Mouse (Mus musculus) megakaryocyte, adult 5-6 weeks (primary cell): ENCODE data around the gene Sox5. TPM values are rescaled to one million over a fixed set of nuclear protein-coding genes. Genes with fewer than 3 reads are reported as not detected.
"Not testable (repeated sequence)": the region's sequence is repeated elsewhere in the genome, so short reads cannot be mapped to it uniquely, and the experiment has no call there.

Experiments
- ATAC-seq: 2 replicates; pipeline ENCODE4 v1.8.0; 2016; ENCODE audit warnings: mild to moderate bottlenecking, inconsistent platforms; ENCODE audit not compliant: poor library complexity, severe bottlenecking
- total RNA-seq, 2 experiments: library from RNA; stranded (forward) in 1 of 2; stranded (reverse) in 1 of 2; fragments of 153-499, 151-499 nt in 1 of 2; fragments of 221-1000, 200-1000 nt in 1 of 2; gene quantifications; 2 replicates each; pipeline versions ENCODE4 v1.2.3 to v1.2.4; 2015 to 2017

The Sox5 gene
- total RNA-seq, 2 experiments from 2014 or later, result 0.07 TPM; not detected in 1

DNA sequence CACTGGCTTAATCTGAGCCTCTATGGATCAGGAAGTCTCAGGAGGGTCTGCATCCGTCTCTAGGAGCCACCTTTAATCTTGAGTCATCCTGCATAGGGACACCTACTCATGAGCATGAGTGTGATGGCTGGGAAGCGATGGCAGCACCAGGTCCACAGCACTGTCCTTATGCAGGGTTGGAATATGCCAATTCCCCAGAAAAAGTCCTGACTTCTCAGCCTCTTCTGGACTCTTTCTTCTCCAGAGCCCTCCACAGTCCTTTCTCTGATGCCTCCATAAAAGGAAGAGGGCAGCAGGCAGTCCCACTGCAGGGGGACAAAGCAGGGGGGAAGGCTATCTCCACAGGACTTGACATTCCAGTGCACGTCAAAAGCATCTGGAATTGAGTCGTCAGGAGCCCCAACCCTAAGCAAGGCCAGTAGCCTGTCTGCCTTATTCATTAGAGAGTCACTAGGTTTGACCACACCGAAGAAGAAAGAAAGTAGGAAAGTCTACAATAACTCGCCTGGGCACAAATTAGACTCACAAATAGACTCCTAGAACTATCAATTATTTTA lies 531.1 kb downstream of the Sox5 start:
- no peak for ATAC-seq

DNA sequence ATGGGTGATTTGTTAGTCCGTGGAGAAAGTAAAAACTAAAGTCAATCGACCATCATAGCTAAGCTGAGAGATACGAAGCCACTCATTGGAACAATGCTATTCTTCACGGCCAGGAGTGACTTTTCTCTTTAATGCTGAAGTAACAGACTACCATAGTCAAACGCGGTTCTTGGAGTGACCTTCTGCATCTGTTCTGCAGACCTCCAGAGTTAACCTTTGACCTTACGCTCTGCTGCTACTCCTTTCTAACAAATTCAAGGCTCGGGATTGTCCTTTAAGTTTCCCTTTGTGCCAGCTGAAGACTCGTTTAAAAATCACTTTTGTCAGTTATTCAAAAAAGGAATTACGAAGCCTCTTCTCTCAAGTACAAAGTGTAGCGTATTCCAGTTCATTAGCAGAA lies 545.2 kb downstream of the Sox5 start:
- ATAC-seq, result no peak

DNA sequence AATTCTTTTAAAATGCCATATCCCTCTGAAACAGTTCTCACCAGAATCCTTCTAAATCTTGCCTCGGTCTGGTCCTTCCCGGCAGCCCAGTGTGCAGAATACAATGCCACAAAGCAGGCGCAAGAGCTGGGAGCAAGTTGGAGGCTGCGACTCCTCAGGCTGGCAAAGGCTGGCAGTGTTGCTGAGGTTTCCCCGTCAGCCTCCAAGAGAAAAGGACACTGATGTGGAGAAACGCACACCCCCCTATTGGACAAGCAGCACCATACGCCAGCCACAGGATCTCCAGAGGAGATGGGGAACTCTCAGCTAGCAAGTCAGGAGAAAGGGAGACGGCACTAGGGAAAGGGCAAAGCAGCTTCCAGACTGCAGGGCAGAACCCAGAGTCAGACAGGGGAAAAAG lies 577.8 kb downstream of the Sox5 start:
- ATAC-seq, result no peak

DNA sequence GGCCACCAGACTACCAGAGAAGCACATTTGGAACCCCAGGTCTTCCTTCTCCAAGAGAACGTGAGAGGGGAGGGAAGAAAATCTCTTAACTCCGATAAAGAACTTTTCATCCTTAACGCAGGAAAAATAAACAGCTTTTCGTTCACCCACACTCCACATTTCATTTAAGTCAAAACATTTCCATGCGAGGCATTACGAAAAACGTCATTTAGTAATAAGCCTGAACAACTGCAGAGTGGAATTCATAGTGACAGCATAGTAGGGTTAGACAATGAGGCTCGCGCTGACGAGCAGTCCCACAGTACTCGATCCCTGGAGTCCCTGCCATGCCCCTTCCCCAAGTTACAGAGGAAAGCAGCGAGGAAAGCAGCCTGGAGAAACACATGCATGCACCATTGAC lies 578.8 kb downstream of the Sox5 start:
- no peak for ATAC-seq

DNA sequence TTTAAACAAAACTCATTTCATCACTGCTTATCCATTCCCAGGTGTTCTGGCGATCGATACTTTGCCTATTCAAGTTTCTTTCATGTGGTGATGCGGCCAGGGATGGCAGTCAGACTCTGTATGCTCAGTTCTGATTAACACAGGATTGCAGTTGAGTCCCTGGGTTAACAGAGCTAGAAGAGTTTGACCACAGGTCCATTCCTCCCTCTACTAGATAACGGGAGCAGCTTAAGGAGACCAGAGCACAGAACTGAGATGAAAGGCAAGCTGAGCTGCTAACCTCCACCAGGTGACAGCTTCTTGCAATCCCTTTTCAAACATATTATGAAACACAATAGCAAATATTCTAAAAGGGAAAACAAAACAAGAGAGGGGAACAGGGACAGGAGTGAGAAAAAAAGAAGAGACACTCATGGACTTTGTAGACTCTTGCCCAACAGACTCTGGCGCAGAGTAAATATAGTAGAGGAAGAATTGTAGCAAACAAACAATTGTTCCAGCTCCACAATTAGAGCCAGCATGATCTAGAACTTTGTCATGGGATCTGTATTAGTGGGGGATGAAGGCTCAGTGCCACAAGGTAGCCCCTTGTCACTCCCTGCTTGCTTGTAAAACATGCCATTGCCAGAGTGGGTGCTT lies 580.3 kb downstream of the Sox5 start:
- no peak for ATAC-seq

DNA sequence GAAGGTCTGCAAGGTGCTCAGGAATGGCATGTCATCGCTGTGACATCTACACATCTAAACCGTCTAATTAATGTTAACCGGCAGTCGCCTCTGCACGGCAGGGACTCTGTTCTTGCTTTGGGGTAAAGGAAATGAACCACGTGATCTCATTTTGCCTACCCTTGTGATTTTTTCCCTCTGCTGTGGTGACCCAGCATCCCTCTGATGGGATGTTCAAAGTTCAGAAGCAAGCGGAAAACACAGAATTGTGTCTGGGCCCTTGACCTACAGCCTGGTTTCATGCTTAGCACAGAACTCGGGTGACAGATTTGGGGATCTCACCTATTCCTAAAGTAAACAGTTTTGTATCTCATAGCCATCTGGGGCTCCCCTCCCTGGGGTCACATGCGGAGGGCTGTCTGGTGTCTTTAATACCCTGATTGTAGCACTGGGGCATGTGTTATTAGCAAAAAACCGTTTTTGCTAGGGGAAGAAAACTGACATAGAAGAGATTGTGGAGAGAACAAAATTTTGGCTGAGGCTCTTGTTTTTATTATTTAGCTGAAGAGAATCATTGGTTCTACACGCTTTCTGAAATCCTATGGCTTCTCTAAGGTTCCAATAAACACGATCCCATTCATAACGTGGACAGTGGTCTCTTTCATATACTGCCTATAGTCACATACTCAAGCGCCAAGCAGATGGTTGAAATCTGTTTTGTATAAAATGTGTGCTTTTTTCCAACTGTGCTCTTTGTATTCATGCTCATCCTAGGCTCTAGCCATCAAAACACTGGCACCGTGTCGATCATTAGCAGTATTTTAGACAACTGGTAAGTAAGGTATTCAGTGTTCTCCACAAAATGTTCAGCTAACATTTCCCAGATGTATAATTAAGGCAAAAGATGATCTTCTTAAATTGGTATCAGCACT lies 584.3 kb downstream of the Sox5 start:
- ATAC-seq, result no peak

DNA sequence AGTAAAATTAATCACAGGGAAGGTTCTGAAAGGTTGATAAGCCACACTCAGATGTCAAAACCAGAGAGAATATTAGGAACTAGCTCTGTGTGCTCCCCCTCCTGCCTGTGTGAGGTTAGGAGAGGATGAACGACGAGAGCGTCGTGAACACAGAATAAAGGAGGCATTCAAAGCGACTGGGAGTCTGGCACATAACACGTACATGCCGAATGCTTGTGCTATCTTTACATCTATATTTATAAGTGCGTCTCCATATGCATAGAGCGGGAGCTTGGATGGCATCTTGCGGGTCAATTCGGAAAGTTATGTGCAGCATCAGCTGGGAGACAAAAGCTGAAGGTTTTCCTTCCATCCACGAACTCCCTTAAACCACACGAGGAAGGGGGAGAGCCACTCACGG lies 585.8 kb downstream of the Sox5 start:
- ATAC-seq, result no peak

DNA sequence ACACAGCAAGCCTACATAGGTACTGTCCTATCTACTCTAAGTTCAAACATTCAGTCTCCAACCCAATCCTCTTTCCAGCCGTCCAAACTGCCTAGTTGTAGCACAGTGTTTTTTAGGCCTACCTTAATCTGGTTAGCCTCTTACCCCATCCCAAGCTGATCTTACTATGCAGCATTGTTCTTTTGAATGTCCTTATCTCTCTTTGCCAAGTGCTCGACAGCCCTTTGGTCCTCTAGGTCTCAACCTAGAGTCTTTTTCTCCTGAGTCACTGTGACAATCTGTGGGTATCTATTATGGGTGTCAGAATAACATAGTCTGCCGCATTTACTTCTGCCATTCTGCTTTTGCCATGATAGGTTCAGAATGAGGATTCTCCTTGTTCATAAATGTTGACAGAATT lies 598.7 kb downstream of the Sox5 start:
- no peak for ATAC-seq

DNA sequence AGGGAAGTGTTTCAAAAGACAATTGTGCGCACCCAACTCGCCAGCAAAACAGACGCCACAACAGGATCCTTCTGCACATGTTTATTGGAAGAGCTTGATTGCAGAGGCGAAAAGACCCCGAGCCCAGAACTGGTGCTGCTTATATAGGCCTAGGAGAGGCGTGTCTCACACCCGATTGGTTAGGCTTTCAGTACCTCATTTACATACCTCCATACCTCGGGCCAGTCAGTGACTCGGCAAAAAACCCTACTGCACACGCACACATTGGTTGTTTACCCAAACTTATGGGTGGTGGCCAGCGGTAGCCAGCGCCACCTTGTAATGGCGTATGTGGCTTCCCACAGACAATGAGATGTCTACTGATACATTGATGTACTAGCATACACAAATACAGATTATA lies 599.3 kb downstream of the Sox5 start:
- ATAC-seq, result not testable (repeated sequence)

DNA sequence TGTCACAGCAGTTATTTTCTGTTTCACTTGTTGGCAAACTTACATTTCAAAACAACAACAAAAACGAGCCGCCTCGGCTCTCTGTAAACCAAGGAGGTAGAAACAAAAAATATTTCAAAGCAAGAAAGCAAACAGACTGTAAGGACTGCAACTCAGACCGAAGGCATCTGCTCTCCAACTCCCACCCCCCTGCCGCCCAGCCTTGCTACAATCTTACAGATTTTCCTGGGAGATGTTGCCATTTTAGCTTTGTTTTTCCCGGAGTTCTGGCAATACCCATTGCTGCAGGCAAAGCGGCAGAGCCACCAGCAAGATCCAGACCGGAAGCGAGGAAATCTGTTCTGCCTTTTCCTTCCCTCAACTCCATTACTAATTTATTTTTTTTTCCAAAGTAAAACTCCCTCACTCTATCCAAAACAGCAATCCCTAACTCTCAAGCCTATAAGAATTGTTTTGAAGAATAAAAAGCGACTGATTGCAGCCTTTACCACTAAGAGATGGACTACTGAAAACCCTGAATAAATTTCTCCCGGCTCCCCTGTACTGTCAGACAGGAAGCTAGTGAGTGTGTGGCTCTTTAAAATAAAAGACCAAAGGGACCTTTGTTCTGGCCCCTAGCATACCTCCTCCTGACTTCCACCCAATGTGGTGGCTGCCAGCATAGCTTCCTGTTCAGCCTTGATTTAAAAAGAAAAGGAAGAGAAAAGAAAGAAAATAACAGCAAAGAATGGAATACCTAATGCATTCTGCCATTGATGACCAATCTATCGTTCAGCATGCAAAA lies 600.5 kb downstream of the Sox5 start:
- ATAC-seq, result no peak

DNA sequence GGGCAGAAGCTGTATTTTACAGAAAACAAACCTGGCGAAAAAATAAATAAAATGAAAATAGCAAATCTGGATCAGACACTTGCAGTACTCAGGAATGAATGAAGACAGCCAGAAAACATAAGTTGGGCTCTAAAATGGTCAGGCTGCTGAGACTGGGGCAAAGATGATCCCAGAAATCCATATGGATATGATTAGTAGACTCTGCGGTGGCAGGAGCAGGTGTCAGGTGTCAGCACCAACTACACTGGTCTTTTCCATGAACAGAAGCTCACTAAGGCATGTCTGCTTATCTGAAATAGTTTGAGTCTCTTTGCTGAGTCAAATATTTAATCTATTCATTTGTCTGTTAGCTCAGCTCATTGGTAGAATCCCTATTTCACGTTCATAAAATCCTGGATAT lies 602.7 kb downstream of the Sox5 start:
- no peak for ATAC-seq

DNA sequence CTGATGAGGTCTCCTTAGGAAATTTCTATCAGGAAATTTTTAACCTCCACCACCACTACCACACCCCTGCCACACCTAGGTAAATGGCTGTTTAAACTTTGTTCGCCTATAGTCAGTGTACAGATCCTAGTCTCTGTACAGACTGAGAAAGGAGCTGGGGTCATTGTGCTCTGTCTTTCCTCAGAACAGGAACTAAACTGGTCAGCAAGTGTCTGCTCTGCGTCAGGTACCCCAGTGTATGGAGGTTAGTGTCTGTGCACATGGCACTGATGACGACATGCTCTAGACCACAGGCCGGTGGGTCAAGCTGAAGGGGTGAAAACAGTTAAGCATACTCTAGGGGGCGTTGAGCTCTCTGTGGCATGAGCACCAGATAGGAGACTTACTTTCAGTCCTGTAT lies 605.1 kb downstream of the Sox5 start:
- peak; percentile 33 for ATAC-seq

DNA sequence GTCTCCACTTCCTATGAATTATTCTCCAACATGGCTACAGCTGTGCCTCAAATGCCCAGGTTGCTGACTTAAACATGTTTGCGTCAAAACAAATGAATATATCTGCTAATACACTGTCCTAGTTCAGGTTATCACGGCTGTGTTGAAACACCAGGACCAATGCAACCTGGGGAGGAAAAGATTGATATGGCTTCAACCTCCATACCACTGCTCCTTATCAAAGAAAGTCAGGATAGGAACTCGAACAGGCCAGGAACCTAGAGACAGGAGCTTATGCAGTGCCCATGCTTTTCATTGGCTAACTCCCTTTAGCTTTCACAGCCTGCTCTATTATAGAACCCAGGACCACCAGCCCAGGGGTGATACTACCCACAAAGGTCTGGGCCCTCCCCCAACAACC lies 606.2 kb downstream of the Sox5 start:
- ATAC-seq, result no peak

DNA sequence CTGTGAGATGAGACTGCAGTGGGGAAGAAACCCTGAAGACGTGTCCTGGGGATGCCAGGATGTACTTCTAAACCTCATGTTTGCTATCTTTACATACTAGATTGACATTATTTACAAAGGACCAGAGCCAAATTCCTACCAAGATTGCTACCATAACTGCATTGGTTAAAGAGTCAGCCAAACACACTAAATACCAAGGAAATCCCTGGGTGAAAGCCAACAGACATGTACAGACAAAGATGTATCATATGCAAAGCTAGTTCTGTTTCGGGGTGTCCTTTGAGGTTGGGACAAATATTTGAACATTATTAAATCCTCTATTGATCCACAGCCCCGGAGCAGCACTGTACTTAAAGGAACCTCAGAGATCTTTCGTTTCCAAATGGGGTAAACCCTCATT lies 611.2 kb downstream of the Sox5 start:
- ATAC-seq, result no peak

DNA sequence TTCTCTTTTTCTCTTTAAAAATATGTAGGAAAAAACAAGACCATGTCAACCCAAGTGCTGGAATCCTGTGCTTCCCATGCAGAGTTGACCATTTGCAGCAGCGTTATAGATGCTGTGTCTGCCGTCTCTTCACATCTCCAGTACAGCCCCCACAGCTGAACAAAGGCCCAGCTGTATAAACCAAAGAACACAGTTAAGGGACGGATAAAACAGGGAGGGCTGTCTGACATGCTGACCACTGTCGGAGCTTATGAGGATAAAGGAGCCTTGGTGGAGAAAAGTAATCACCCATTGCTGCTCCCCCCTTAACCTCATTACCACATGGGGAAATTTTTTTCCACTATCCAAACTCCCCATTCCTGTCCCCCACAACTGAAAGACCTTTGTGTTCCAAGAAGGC lies 612.0 kb downstream of the Sox5 start:
- no peak for ATAC-seq

DNA sequence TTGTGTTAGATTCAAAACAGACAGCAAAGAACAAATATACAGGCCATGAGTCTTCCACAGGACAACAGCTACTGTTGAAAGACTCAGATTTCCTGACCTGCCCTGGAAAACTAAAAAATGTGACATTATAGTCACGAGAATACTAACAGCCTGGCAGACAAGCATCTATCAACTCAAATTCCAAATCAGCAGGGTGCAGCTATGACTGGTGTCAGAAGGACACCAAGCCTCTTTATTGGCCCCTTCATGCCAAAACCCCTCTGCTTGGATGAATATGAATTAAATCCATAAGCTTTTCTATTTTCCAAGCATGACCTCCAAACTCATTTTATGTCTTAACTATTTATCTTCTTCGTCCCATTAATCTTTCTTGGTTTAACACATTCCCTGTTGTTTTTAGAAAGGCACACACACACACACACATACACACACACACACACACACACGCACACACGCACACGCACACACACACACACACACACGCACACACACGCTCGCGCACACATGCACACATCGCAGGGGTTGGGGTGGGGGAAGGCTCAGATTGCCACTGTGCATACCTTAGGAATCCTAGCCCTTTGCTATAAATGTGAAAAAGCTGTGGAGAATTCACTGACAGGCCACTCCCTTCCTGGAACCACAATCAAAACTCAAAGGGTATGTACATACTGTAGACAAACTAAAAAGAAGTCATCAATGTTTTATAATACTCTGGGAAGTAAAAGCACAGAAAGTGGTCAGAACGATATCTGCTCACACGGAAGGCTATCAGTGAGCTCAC lies 612.9 kb downstream of the Sox5 start:
- no peak for ATAC-seq

DNA sequence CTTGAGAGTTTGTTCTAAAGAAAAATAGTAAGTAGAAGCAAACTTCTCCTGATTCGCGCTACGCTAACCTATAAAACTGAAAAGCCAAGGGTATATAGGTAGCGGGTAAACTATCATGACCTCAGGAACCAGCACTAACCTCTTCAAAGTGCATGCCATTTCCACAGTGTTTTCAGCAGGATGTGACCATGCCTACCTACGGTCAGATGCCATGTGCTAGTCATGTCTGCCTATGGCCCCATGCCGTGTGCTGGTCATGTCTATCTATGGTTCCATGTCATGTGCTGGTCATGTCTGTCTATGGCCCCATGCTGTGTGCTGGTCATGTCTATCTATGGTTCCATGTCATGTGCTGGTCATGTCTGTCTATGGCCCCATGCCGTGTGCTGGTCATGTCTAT lies 614.7 kb downstream of the Sox5 start:
- no peak for ATAC-seq

DNA sequence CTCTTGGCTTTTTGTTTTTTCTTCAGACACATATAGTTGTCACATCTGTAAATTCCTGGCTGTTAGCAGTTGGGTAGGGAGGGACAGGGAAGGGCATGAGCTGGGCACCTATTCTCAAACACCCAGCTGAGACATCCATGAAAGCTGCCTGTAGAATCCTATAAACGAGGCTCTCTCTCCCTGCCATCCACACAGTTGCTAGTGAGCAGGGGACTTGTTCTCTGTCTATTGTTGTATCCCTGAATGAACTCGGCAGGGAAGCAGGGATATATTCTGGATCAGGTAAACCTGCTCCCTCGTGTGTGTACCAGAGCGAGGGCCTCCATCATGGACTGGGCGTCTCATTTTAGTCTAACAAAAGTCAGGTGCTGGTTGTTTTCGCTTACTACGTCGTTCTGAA lies 615.1 kb downstream of the Sox5 start:
- ATAC-seq, result no peak

DNA sequence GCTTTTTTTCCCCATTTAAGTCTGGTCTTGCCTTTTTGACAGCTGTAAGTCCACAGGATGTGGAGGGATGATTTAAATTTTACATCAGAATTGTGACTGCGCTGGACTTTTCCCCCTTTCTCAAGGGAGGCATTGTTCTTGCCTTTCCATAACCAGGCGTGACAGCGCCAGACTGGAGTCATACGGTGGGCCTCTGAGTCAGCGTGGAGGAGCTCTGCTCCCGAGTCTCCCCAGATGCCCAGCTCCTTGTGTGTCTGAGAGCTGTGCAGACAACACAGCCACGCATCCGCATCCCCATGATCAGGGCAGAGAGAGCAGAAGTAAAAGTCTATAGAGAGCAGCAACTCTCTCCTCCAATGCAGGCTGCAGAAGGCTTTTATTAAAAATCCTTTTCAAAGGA lies 615.7 kb downstream of the Sox5 start:
- no peak for ATAC-seq

DNA sequence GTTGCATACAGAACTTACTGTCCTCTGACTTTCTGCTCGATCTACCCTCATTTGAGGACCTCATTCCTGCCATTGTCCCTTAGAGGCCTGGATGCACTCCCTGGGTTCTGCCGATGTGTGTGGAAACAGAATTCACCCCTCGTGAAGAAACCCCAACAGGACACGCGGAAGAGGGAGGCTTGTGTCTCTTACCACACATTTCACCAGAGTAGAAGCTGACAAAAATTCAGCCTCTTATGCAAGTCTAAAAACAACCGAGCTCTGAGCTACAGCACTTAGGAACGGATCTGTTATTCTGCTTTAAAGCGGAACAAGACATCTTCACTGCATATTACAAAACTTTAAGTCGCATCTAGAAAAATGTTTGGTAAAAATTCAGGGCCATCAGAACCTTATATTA lies 618.3 kb downstream of the Sox5 start:
- ATAC-seq, result peak; percentile 70

DNA sequence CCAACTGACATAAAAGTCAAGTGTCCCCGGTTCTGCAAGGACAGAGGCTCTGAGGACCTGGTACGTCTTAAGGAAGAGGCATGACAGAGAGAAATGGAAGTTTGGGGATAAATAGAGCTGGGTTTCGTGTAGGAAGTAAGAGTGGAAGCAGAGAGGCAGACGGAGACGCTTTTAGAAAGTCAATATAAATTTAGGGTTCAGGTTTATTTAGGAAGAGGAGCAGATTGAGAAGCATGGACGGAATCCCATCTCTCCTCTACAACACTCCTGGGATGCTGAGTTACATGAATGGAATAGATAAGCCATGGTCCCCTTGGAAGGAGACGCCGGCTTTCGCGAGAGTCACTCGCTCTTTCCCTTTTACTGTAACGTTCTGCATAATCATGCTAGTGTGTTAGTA lies 623.1 kb downstream of the Sox5 start:
- ATAC-seq, result no peak
